Mouse (Mus musculus): ENCODE results near the gene Zbtb16. TPM values are rescaled to one million over a fixed set of nuclear protein-coding genes. Genes with fewer than 3 reads are reported as not detected.

Gene Zbtb16
- polyA plus RNA-seq, 1 experiment from 2014 or later: 7.9 TPM

DNA sequence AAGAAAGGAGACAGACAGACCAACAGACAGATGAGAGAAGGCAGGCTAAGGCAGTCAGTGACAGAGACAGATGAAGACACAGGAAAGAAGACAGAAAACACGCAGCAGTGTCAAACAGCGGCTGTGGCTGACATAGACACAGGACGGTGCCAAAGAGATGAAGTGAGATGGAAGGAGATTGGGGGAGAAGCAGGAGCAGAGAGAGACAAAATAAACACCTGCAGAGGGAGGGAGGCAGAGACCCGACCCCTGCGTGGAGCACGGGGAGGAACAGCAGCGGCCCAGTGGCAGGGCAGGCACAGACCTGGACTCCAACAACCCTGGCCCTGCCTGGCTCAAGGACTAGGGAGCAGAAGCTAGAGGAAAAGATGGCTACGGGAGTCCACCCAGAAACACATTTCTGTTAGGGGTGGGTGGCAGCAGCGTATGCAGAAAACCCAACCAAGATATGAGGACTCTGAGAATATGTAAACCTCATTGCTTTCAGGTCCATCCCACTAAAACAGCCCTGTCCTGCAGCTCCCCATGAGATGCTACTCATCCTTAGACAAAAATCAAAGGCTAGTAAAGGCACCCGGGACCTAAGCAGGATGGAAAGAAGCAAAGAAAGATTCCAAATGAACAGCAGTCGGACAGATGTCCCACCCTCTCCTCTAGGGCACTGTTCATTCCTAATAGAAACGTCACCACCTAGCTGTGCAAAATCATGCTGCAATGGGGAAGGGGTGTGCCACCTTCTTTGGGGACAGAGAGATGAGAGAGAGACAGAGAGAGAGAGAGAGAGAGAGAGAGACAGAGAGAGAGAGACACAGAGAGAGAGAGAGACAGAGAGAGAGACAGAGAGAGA, 100.3 kb downstream of the Zbtb16 start:
- Histone ChIP-seq H3K36me3 (replicated peaks) (no peaks in the 10 kb centered on the region), H3K27me3 (replicated peaks) (no peaks in the 10 kb centered on the region), H3K9me3 (no peaks in the 10 kb centered on the region), H3K4me1 (peaks cover 79% of the 10 kb centered on the region), H3K27ac (peak overlapping the region; percentile 79), H3K4me3 (no peak overlapping the region), H3K4me2 (peak overlapping the region; percentile 11; the same call in 1 of the 2 replicates), H3K9ac (no peak overlapping the region)
- ATAC-seq (replicated peaks): no peak
- 45% methylated on average over 12 of the region's 12 CpGs for WGBS

DNA sequence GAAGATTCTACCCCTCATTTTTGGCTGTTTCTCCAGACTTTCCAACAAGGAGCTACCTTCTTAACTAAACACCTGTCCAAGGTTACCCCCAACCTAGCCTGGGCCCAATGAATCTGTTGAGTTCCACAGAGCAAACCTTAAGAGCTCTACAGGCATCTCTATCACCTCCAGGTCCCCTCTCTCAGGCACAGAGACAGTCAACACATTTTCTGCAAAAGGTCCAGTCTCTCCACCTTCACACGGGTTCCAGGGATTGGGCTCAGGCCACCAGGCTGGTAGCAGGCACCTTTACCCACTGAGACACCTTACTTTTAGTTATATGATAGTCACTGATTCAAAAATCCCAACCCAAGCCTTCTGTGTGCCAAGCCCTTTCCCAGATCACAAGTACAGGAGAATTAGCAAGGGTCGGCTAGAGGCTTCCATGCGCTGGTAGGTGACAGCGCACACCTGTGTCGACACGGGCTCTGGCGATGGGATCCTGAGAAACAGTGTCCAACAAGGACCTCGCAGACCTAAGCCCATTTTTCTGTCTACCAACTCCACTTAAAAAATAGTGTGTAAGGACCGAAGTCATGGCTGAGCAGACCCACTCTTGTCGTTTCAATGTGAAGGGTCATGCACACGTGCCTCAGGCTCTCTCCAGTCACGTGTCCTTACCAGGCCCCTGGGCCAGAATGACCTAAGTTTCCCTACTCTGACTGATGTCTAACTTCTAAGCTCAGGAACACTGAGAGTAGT, 101.1 kb downstream of the Zbtb16 start:
- H3K27me3 ChIP-seq (replicated peaks): no peaks in the 10 kb centered on the region
- H3K4me2 ChIP-seq: no peak overlapping the region
- H3K4me3 ChIP-seq: no peak overlapping the region
- peaks cover 79% of the 10 kb centered on the region for H3K4me1 ChIP-seq
- H3K27ac ChIP-seq: peak overlapping the region; percentile 79
- WGBS: 83% methylated on average over 12 of the region's 12 CpGs
- no peak for ATAC-seq (replicated peaks)
- H3K36me3 ChIP-seq (replicated peaks): no peaks in the 10 kb centered on the region
- H3K9ac ChIP-seq: no peak overlapping the region
- no peaks in the 10 kb centered on the region for H3K9me3 ChIP-seq

DNA sequence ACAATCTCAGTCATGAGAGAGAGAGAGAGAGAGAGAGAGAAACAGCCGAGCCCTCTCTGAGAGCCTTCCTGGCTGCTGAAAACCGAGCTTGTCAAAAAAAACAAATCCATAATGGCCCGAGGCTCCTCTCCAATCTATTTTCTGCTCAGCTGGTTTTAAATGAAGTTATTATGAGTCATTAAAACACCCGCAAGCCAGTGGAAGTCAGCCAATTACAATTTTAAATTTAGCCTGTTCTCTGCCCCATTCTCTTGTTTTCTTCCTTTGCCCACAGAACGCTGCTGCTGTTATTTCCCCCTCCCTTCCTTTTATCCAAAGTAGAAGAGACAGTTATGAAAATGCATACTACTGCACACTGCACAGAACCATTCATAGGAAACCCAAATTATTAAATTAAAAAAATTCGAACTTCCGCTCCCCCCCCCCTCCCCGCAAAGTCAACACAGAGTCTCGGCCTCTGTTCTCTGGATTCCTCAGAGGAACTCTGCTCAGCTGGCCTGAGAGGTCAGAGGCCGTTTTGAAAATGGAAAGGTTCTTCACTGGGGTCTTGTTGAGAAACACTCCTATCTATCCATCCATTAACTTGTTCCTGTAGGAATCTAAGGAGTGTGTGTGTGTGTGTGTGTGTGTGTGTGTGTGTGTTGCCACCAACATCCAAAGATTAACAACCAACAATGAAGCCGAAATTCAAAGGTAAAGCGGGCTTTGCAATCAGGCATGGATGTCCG, 102.0 kb downstream of the Zbtb16 start:
- H3K4me3 ChIP-seq: no peak overlapping the region
- no peaks in the 10 kb centered on the region for H3K9me3 ChIP-seq
- WGBS: 33% methylated on average over 13 of the region's 13 CpGs
- no peak overlapping the region for H3K4me2 ChIP-seq
- no peaks in the 10 kb centered on the region for H3K27me3 ChIP-seq (replicated peaks)
- peaks cover 79% of the 10 kb centered on the region for H3K4me1 ChIP-seq
- H3K9ac ChIP-seq: no peak overlapping the region
- H3K27ac ChIP-seq: peak overlapping the region; percentile 65
- H3K36me3 ChIP-seq (replicated peaks): no peaks in the 10 kb centered on the region
- ATAC-seq (replicated peaks): peak; percentile 21; the same call in 1 of the 2 replicates

DNA sequence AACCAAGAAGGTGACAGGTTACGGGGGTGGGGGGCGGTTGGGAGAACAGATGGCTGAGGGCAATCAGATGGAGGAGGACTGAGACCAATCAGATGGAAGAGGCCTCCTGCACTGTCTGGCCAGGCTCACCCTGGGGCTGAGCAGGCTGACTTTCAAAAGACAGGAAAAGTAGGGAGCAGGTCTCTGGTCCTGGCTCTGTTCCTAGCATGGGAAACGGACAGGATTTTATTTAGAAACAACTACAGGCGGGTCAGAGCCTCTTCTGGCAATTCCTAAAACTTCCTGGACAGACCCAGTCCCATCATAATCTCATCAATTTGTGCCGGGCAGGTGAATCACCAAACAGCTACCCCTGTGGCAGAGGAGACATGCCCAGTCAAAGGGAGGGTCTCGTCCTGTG, 102.9 kb downstream of the Zbtb16 start:
- 55% methylated on average over 6 of the region's 6 CpGs for WGBS
- Histone ChIP-seq H3K27ac (peak overlapping the region; percentile 65), H3K27me3 (replicated peaks) (no peaks in the 10 kb centered on the region), H3K4me3 (no peak overlapping the region), H3K36me3 (replicated peaks) (no peaks in the 10 kb centered on the region), H3K4me2 (no peak overlapping the region), H3K9me3 (no peaks in the 10 kb centered on the region), H3K9ac (no peak overlapping the region), H3K4me1 (peaks cover 81% of the 10 kb centered on the region)
- no peak for ATAC-seq (replicated peaks)

DNA sequence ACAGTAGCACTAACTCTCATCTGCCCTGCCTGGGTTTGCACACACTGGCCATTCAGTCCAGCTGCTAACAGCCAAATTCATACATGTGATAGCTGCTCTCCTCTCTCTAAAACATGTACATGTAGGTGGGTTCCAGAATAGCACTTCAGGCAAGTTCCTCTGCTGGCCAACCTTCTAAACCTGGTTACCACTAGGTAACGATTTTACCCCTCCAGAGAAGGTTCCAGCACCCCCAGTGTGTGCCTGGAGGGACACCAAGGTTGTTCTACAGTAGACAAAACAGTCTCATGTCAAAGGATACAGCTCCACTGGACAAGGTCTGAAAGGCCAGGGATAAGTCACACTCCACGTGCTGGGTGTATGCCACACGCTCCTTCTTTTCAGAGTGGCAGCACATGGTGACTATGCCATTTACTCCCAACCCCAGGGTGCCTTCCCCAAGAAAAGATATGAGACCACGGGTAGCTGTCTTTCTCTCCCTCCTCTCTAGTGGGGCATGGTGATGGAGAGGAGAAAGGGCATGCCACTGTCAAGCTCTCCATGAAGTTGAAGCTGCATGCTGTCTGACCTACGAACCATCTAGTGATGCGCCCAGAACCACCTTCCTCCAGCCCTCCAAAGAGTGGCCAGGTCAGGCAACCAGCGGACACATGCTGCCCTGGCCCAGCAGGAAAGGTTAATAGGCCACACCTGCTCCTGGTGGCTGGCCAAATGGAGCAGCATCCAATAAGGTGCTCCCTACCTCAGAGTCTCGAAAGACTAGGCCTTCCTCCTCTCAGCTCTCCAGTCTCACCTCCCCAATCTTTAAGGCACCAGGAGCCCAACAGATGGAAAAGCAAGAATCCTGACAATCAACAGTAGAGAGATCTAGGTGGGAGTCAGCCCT, 104.1 kb downstream of the Zbtb16 start:
- Histone ChIP-seq H3K9ac (no peak overlapping the region), H3K36me3 (replicated peaks) (no peaks in the 10 kb centered on the region), H3K4me1 (peaks cover 72% of the 10 kb centered on the region), H3K4me3 (no peak overlapping the region), H3K27ac (no peak overlapping the region), H3K9me3 (no peaks in the 10 kb centered on the region), H3K4me2 (no peak overlapping the region), H3K27me3 (replicated peaks) (no peaks in the 10 kb centered on the region)
- no peak for ATAC-seq (replicated peaks)
- WGBS: 78% methylated on average over 8 of the region's 8 CpGs

DNA sequence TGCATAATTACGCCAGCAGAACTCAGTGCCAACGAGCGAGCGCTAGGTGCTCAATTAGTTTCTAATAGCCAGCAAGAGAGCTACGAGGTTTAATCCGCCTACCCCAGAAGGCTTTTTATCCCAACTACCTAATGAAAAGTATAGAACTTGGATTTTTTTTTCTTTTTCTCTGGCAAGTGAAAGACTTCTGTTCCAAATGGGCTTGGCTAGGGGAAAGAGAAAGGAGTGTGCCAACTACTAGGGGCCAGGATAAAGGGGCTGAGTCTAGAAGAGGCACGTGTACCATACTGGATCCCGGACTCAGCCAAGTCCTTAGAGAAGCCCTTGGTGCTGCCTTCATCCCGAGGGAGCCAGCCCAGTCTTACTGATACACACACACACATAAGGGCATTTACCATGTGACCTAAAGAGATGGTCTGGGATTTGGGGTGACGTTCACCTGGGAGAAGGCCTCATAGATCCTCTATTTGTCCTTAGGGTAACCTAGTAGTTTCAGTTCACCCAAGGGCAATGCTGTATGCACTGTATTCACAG, 105.5 kb downstream of the Zbtb16 start:
- Histone ChIP-seq H3K4me3 (no peak overlapping the region), H3K9me3 (no peaks in the 10 kb centered on the region), H3K9ac (no peak overlapping the region), H3K4me2 (no peak overlapping the region), H3K27ac (no peak overlapping the region), H3K4me1 (peaks cover 58% of the 10 kb centered on the region), H3K27me3 (replicated peaks) (no peaks in the 10 kb centered on the region), H3K36me3 (replicated peaks) (no peaks in the 10 kb centered on the region)
- no peak for ATAC-seq (replicated peaks)
- 64% methylated on average over 10 of the region's 10 CpGs for WGBS

DNA sequence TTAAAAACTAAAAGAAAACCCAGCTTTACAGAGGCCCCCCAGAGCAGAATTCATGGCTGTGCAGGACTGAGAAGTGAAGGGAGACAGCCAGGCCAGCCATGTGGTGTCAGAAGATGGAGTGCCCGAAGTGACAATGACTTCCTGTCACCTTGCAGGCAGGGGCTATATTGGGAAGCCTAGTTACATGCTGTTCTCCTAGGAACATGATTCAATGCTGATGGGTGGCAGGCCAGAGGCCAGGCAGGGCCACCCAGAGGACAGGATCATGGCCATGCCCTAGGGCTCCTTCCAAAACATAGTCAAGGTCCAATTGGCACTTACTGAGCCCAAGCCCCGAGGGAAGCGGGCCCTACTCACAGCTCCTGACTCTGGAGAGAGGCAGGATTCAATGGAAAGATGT, 106.6 kb downstream of the Zbtb16 start:
- no peak for ATAC-seq (replicated peaks)
- H3K4me3 ChIP-seq: no peak overlapping the region
- no peaks in the 10 kb centered on the region for H3K9me3 ChIP-seq
- H3K4me1 ChIP-seq: peaks cover 47% of the 10 kb centered on the region
- no peaks in the 10 kb centered on the region for H3K27me3 ChIP-seq (replicated peaks)
- no peak overlapping the region for H3K27ac ChIP-seq
- 68% methylated on average over 3 of the region's 3 CpGs for WGBS
- no peak overlapping the region for H3K4me2 ChIP-seq
- no peaks in the 10 kb centered on the region for H3K36me3 ChIP-seq (replicated peaks)
- no peak overlapping the region for H3K9ac ChIP-seq

DNA sequence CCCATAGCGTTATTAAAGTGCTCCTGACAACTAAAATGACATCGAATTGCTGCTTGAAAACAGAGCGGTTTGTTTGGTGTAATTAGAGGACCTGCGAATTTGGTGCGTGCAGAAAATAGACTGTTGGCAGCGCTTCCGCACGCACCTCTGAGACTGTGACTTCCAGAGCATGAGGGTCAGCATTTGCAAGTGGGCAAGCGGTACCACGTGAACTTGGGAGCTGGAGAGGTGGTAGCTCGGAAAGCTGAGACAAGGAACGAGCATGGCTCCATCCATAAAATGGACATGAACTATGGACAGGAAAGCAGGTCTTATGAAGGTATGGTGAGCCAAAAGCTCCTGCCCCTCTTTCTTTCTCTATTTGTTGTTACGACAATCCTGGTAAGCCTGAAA, 107.3 kb downstream of the Zbtb16 start:
- Histone ChIP-seq H3K4me2 (no peak overlapping the region), H3K4me1 (peaks cover 44% of the 10 kb centered on the region), H3K4me3 (no peak overlapping the region), H3K9me3 (no peaks in the 10 kb centered on the region), H3K27me3 (replicated peaks) (no peaks in the 10 kb centered on the region), H3K36me3 (replicated peaks) (no peaks in the 10 kb centered on the region), H3K27ac (no peak overlapping the region), H3K9ac (no peak overlapping the region)
- 50% methylated on average over 13 of the region's 13 CpGs for WGBS
- no peak for ATAC-seq (replicated peaks)

DNA sequence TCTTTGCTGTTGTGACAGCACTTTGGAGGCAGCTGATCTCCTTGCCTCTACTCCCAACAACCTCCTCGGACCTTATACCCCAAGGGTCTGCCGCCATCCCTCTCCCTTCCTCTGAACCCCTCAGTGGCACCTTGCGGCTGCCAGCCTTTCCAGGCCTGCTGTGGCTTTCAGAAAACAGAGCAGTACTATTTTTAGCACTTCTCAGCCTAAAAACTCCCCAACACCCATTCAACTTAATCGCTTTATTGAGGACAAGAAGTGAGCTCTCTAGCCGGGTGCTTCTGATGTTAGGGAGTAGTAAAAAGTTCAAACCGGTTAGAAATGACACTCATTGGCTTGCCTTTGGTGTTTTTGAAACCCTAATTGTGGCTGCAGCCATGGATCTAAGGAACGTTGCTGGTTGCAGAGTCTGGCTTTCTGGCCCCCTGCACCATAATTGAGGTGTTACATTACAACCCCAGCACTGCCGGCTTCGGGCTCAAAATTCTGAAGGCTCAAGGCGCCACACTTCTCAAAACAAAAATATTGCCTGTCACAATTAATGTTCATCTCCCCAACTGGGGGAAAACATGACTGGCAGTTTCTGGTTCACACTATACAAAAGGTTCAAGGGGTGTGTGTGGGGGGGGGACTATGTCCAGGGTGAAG, 107.8 kb downstream of the Zbtb16 start:
- no peak overlapping the region for H3K4me2 ChIP-seq
- no peak overlapping the region for H3K27ac ChIP-seq
- no peaks in the 10 kb centered on the region for H3K9me3 ChIP-seq
- no peaks in the 10 kb centered on the region for H3K36me3 ChIP-seq (replicated peaks)
- 50% methylated on average over 10 of the region's 10 CpGs for WGBS
- peaks cover 44% of the 10 kb centered on the region for H3K4me1 ChIP-seq
- H3K27me3 ChIP-seq (replicated peaks): no peaks in the 10 kb centered on the region
- H3K4me3 ChIP-seq: no peak overlapping the region
- no peak overlapping the region for H3K9ac ChIP-seq
- no peak for ATAC-seq (replicated peaks)

DNA sequence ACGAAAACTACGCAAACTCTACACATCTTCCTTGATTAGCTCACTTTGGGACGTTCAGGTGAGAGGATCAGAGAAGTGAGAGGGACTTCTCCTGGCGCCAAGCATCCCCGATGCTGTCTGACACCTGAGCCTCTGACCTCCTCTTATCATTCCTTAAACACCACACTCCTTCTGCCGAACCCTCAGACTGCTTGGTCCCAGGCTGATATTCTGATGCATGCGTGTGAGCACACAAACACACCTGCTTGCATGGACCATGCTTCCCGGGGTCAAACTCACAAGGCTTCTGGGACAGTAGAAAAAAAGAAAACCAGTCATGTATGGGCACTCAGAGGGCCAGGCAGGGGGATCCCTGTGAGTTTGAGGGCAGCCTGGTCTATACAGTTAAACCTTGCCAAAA, 109.7 kb downstream of the Zbtb16 start:
- 92% methylated on average over 8 of the region's 8 CpGs for WGBS
- Histone ChIP-seq H3K9ac (no peak overlapping the region), H3K27ac (no peak overlapping the region), H3K4me2 (no peak overlapping the region), H3K4me3 (no peak overlapping the region), H3K27me3 (replicated peaks) (no peaks in the 10 kb centered on the region), H3K9me3 (no peaks in the 10 kb centered on the region), H3K36me3 (replicated peaks) (no peaks in the 10 kb centered on the region), H3K4me1 (peaks cover 42% of the 10 kb centered on the region)
- no peak for ATAC-seq (replicated peaks)

DNA sequence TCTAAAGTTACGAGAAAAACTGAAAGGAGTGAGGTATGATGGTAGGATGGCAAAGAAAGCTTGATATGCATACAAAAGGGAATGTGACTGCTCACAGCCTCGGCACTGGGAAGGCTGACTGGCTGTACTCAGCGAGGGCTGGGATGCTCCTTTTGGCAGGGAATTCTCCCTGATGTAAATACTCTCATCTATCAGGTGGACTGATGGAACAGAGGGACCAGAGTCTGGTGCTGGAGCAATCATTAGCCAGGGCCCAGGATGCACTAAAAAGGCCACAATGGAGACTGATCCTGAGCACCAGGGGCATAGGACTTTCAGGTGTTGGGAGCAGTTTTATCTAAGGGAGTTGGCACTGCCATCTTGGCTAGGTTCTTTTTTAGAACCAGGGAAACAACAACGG, 110.1 kb downstream of the Zbtb16 start:
- ATAC-seq (replicated peaks): no peak
- Histone ChIP-seq H3K9ac (no peak overlapping the region), H3K36me3 (replicated peaks) (no peaks in the 10 kb centered on the region), H3K4me1 (peaks cover 42% of the 10 kb centered on the region), H3K4me3 (no peak overlapping the region), H3K4me2 (no peak overlapping the region), H3K27ac (no peak overlapping the region), H3K9me3 (no peaks in the 10 kb centered on the region), H3K27me3 (replicated peaks) (no peaks in the 10 kb centered on the region)
- 69% methylated on average over 4 of the region's 4 CpGs for WGBS

Data from midbrain, embryonic 15.5 days (tissue).